In the genomic region with DNA sequence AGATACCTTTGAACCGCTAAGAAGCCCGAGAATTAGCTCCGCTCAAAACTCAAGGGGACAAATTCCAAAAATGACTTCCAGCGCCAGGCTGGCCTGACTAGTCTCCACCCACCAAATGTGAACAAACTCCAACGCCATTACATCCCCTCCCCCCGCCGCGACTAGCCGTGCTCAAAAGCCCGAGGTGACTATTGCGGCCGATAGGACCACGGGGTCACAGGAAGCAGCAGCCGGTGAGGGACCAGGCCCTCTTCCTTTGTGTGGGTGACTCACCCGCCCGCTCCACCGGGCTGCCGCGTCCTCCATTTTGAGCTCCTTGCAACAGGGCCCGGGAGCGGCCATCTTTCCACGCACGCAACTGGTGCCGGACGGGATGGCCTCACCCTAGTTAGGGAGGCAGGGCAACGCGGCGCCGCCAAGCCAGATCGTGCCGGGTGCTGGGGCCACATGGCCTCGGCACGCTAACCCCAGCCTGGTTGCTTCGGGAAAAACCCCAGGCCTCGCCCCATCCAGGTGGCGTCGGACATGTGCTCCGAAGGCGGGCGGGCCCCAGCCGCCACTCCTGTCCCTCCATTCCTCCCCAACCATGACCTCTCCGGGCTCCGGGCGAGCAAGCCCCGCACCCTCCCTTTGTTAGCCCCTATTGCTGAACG, we compare ENCODE assay signal across 8 mouse cellular contexts. TPM values are rescaled to one million over a fixed set of nuclear protein-coding genes. Genes with fewer than 3 reads are reported as not detected.
DNase-seq lines count a peak whose midpoint lies in the region; ATAC-seq and TF ChIP-seq lines count a peak whose summit lies in the region.

No protein-coding gene starts in this region.

- H3K9me3 ChIP-seq in G1E (replicated peaks): no peaks in the 10 kb centered on the region
- H3K9me3 ChIP-seq in hindbrain, embryonic 11.5 days (ENCODE audit: control insufficient read depth, low read length): no peaks in the 10 kb centered on the region

- peaks cover 27% of the 10 kb centered on the region for H3K4me1 ChIP-seq in G1E (ENCODE audit: insufficient read depth, low read depth, low read length)
- H3K4me1 ChIP-seq in hindbrain, embryonic 11.5 days (replicated peaks; ENCODE audit: control insufficient read depth, insufficient read depth, low read length): no peaks in the 10 kb centered on the region

- peak overlapping the region; percentile 96 for H3K4me3 ChIP-seq in G1E (ENCODE audit: low read depth, low read length)
- H3K4me3 ChIP-seq in hindbrain, embryonic 11.5 days (ENCODE audit: low read depth, low read length): peak overlapping the region; percentile 99

- H3K36me3 ChIP-seq in G1E (replicated peaks): peaks cover 47% of the 10 kb centered on the region
- H3K36me3 ChIP-seq in hindbrain, embryonic 11.5 days (ENCODE audit: control insufficient read depth, insufficient read depth, low read length): peaks cover 4% of the 10 kb centered on the region

- peak; percentile 65 for DNase-seq in G1E (ENCODE audit: low spot score)
- DNase-seq in cerebellum, adult 8-10 months: peak; percentile 66
- peak; percentile 41 to 74 for DNase-seq in frontal cortex, adult 2 months (ENCODE audit: extremely low spot score in 1 of 2, low spot score in 1 of 2)
- peak; percentile 81 for DNase-seq in hindbrain, embryonic 11.5 days (ENCODE audit: low spot score)
- DNase-seq in layer of hippocampus, postnatal 36 days: peak; percentile 67 to 71
- peak; percentile 78 for DNase-seq in lung, postnatal 25 days (ENCODE audit: low spot score)
- peak; percentile 63 for DNase-seq in retina, adult 2 months (ENCODE audit: low read depth, low spot score)
- DNase-seq in thymus, postnatal 25 days: peak; percentile 77

- peak overlapping the region; percentile 99 for H3K9ac ChIP-seq in hindbrain, embryonic 11.5 days (ENCODE audit: low read depth, low read length)

- ATAC-seq in G1E (ENCODE audit: extremely low read depth, insufficient number of reproducible peaks, low FRiP score, poor library complexity, severe bottlenecking): peak; percentile 5; the same call in 1 of the 2 replicates
- ATAC-seq in hindbrain, embryonic 11.5 days (ENCODE audit: low FRiP score): peak; percentile 43

- WGBS in hindbrain, embryonic 11.5 days: 0% methylated on average over 46 of the region's 46 CpGs

- H3K27me3 ChIP-seq in G1E (ENCODE audit: insufficient read depth, low read length): no peaks in the 10 kb centered on the region
- H3K27me3 ChIP-seq in hindbrain, embryonic 11.5 days (ENCODE audit: control insufficient read depth, insufficient read depth, low read length): no peaks in the 10 kb centered on the region

- H3K4me2 ChIP-seq in hindbrain, embryonic 11.5 days (replicated peaks; ENCODE audit: low read depth, low read length): peak overlapping the region; percentile 44

- TF ChIP-seq CTCF in G1E (IDR thresholded peaks at IDR 0.05; ENCODE audit: low read depth, low read length): no peak

- peak overlapping the region; percentile 95 for H3K27ac ChIP-seq in hindbrain, embryonic 11.5 days (ENCODE audit: low read depth, low read length)

RNA-seq across cellular contexts. Expression of a gene that starts 8.1 kb away (rescaled TPM):
- total RNA-seq in G1E (2014; fragmentation: Nextera tagmentation) (20,210 and 21,324 TPM in 2 replicates), G1E (2017) (8,565 and 9,264 TPM in 2 replicates)
- 1,062 and 1,118 TPM in 2 replicates for polyA plus RNA-seq in G1E (2012)
- 3,478 and 3,677 TPM in 2 replicates for polyA plus RNA-seq in frontal cortex, adult 2 months (2012; rRNA removed)
- polyA plus RNA-seq in hindbrain, embryonic 11.5 days (2014; fragmentation: Nextera tagmentation; extraction: Ambion mirVana): 4,691 and 4,742 TPM in 2 replicates
- total RNA-seq in layer of hippocampus, postnatal 36 days (2021): 1,000 to 10,000 TPM; 2,932 to 3,031 TPM

RNA-seq across cellular contexts. Expression of a gene that starts 32.2 kb away (rescaled TPM):
- total RNA-seq in G1E (2014; fragmentation: Nextera tagmentation) (not detected in 2 replicates), G1E (2017) (0.35 TPM in 1 of 2 replicates, not detected in the other)
- 0.08 TPM in 1 of 2 replicates, not detected in the other for polyA plus RNA-seq in G1E (2012)
- 0.68 and 0.80 TPM in 2 replicates for polyA plus RNA-seq in frontal cortex, adult 2 months (2012; rRNA removed)
- 0.28 and 0.48 TPM in 2 replicates for polyA plus RNA-seq in hindbrain, embryonic 11.5 days (2014; fragmentation: Nextera tagmentation; extraction: Ambion mirVana)
- total RNA-seq in layer of hippocampus, postnatal 36 days (2021): 1 to 10 TPM; 1.1 TPM

RNA-seq across cellular contexts. Expression of a gene that starts 32.8 kb away (rescaled TPM):
- total RNA-seq in G1E (2014; fragmentation: Nextera tagmentation) (39.3 and 41.4 TPM in 2 replicates), G1E (2017) (35.1 and 35.5 TPM in 2 replicates)
- polyA plus RNA-seq in G1E (2012): 13.7 and 18.3 TPM in 2 replicates
- 27.5 and 33.9 TPM in 2 replicates for polyA plus RNA-seq in frontal cortex, adult 2 months (2012; rRNA removed)
- polyA plus RNA-seq in hindbrain, embryonic 11.5 days (2014; fragmentation: Nextera tagmentation; extraction: Ambion mirVana): 26.1 and 26.7 TPM in 2 replicates
- total RNA-seq in layer of hippocampus, postnatal 36 days (2021): 10 to 100 TPM; 24.3 to 26.3 TPM

RNA-seq across cellular contexts. Expression of a gene that starts 37.8 kb away (rescaled TPM):
- total RNA-seq in G1E (2014; fragmentation: Nextera tagmentation): not detected in 2 replicates
- total RNA-seq in G1E (2017): 0.12 and 0.16 TPM in 2 replicates
- polyA plus RNA-seq in G1E (2012): 0.02 TPM in 1 of 2 replicates, not detected in the other
- 0.59 and 0.90 TPM in 2 replicates for polyA plus RNA-seq in frontal cortex, adult 2 months (2012; rRNA removed)
- 0.35 and 0.79 TPM in 2 replicates for polyA plus RNA-seq in hindbrain, embryonic 11.5 days (2014; fragmentation: Nextera tagmentation; extraction: Ambion mirVana)
- total RNA-seq in layer of hippocampus, postnatal 36 days (2021): under 1 TPM; 0.58 to 0.77 TPM

Comparison
In these comparisons a context has a peak if more than half of its experiments do, and no peak if none do; other contexts are left out.
1. Peak in every context shown above with its lines: DNase-seq, ATAC-seq, H3K4me3 ChIP-seq and H3K27ac ChIP-seq.